Mouse (Mus musculus) adrenal gland, adult 10 weeks (tissue): ENCODE measurements around the gene Gm36210. TPM values are rescaled to one million over a fixed set of nuclear protein-coding genes. Genes with fewer than 3 reads are reported as not detected.

Source experiments
- polyA plus RNA-seq: library from polyadenylated mRNA; stranded (reverse); fragments of 350-450 nt; fragmentation: Illumina TruSeq; extraction: RNeasy Lipid Tissue Mini Kit (QIAGEN cat#74804); gene quantifications from one replicate; pipeline ENCODE4 v1.2.3, GENCODE M21; 2014; ENCODE audit warnings: low read depth, low replicate concordance

Gm36210 gene
- not detected for polyA plus RNA-seq

GRCm38 (mm10) chr7:4906466-4906950, at the start of gene Gm36210:
Gene Gm36210 (minus strand): TSS chr7:4906516.

GRCm38 (mm10) chr7:4925441-4926381, 19.4 kb upstream of the Gm36210 start, which contains the start of gene Ssc5d:
Gene Ssc5d (plus strand): TSS chr7:4925785.

GRCm38 (mm10) chr7:4921824-4922482, 15.6 kb upstream of the Gm36210 start, which contains the start of gene Nat14:
Gene Nat14 (plus strand): TSS chr7:4922028.

GRCm38 (mm10) chr7:4915007-4915665, 8.8 kb upstream of the Gm36210 start, which contains the start of gene Zfp628:
Gene Zfp628 (plus strand): TSS chr7:4915217.

DNA sequence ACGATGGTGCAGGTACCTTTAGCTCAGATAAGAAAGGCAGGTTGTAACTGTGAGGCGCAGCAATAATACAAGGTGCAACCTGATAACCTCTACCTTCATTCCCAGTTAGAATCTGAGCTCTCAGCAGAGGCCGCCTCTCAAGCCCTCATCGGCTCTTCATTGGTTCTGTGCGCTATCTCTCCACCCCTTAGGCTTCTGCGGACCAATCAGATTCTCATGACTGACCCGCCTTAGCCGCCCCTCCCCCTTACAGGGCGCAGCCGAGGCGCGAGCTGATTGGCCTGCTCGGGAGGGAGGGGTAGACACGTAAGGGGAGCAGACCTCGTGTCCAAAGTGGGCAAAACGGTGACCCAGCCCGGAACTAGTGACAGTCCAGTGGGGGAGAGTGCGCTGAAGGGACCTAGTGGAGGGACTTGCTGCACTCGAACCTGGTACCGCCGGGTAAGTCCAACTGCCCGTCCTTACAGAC, 29.5 kb downstream of the Gm36210 start, which contains the start of gene Isoc2a:
Gene Isoc2a (plus strand): TSS at position 401 of the 469 bp plus-strand sequence.

GRCm38 (mm10) chr7:4870133-4870532, 36.2 kb downstream of the Gm36210 start, which contains the start of gene Isoc2b:
Gene Isoc2b (minus strand): TSS chr7:4870258.

Other genes starting within 250 kb of the Gm36210 start
- 11.8 TPM for gene Ppp6r1, start 247.5 kb downstream of the Gm36210 start, polyA plus RNA-seq
- gene Hspbp1, start 221.4 kb downstream of the Gm36210 start, polyA plus RNA-seq, result not detected
- gene Brsk1, start 215.9 kb downstream of the Gm36210 start, polyA plus RNA-seq, result 0.35 TPM
- gene Tmem150b, start 181.3 kb downstream of the Gm36210 start, polyA plus RNA-seq, result not detected
- gene Kmt5c, start 166.4 kb downstream of the Gm36210 start, polyA plus RNA-seq, result 1.4 TPM
- not detected for gene Cox6b2, start 153.4 kb downstream of the Gm36210 start, polyA plus RNA-seq
- gene Fam71e2, start 135.2 kb downstream of the Gm36210 start, polyA plus RNA-seq, result not detected
- not detected for gene Il11, start 123.7 kb downstream of the Gm36210 start, polyA plus RNA-seq
- gene Tmem190, start 123.6 kb downstream of the Gm36210 start, polyA plus RNA-seq, result not detected
- gene Tmem238, start 116.9 kb downstream of the Gm36210 start, polyA plus RNA-seq, result 0.76 TPM
- gene Rpl28, start 113.6 kb downstream of the Gm36210 start, polyA plus RNA-seq, result 12.7 TPM
- 4.3 TPM for gene Ube2s, start 93.9 kb downstream of the Gm36210 start, polyA plus RNA-seq
- gene Shisa7, start 61.8 kb downstream of the Gm36210 start, polyA plus RNA-seq, result 1.0 TPM
- gene Isoc2b, start 36.3 kb downstream of the Gm36210 start, polyA plus RNA-seq, result 3.3 TPM
- 2.7 TPM for gene Isoc2a, start 29.4 kb downstream of the Gm36210 start, polyA plus RNA-seq
- not detected for gene Zfp628, start 8.7 kb upstream of the Gm36210 start, polyA plus RNA-seq
- 1.2 TPM for gene Nat14, start 15.5 kb upstream of the Gm36210 start, polyA plus RNA-seq
- not detected for gene Ssc5d, start 19.3 kb upstream of the Gm36210 start, polyA plus RNA-seq
- not detected for gene Sbk2, start 57.9 kb upstream of the Gm36210 start, polyA plus RNA-seq
- gene Sbk3, start 64.7 kb upstream of the Gm36210 start, polyA plus RNA-seq, result not detected
- gene Zfp579, start 89.6 kb upstream of the Gm36210 start, polyA plus RNA-seq, result 7.5 TPM
- gene Zfp524, start 107.9 kb upstream of the Gm36210 start, polyA plus RNA-seq, result not detected
- 12.4 TPM for gene Fiz1, start 108.2 kb upstream of the Gm36210 start, polyA plus RNA-seq
- gene Gm44973, start 109.0 kb upstream of the Gm36210 start, polyA plus RNA-seq, result not detected
- 4.8 TPM for gene Zfp865, start 113.9 kb upstream of the Gm36210 start, polyA plus RNA-seq
- not detected for gene Ccdc106, start 114.0 kb upstream of the Gm36210 start, polyA plus RNA-seq
- gene 4632433K11Rik, start 127.6 kb upstream of the Gm36210 start, polyA plus RNA-seq, result 4.7 TPM
- 3.0 TPM for gene Zfp784, start 131.9 kb upstream of the Gm36210 start, polyA plus RNA-seq
- gene Zfp580, start 145.0 kb upstream of the Gm36210 start, polyA plus RNA-seq, result 0.58 TPM
- 12.6 TPM for gene U2af2, start 155.6 kb upstream of the Gm36210 start, polyA plus RNA-seq
- gene Epn1, start 173.7 kb upstream of the Gm36210 start, polyA plus RNA-seq, result 2.2 TPM
- gene Rfpl4, start 210.4 kb upstream of the Gm36210 start, polyA plus RNA-seq, result not detected
- gene Rasl2-9, start 219.4 kb upstream of the Gm36210 start, polyA plus RNA-seq, result 1.5 TPM
- gene Vmn1r55, start 243.2 kb upstream of the Gm36210 start, polyA plus RNA-seq, result not detected